Mouse (Mus musculus) CD8-positive naive resting alpha-beta T cell, adult 57 days (primary cell): ENCODE results near the gene Mup3. TPM values are rescaled to one million over a fixed set of nuclear protein-coding genes. Genes with fewer than 3 reads are reported as not detected.

Experiments used
- total RNA-seq: library from RNA; stranded (reverse); gene quantifications from one replicate; pipeline ENCODE4 v1.2.4, GENCODE M21; 2023

The Mup3 gene
- not detected for total RNA-seq

GRCm38 (mm10) chr4:62087241-62087640, at the start of gene Mup3:
Gene Mup3, minus strand, starts transcription at chr4:62087342.

GRCm38 (mm10) chr4:62054058-62054457, 33.1 kb downstream of the Mup3 start, which contains the start of gene Mup20:
Gene Mup20, minus strand, starts transcription at chr4:62054158.

Other genes starting within 250 kb of the Mup3 start
- gene Mup20, start 33.2 kb downstream of the Mup3 start, total RNA-seq: not detected
- gene Mup21, start 63.5 kb upstream of the Mup3 start, total RNA-seq: not detected
- gene Zfp37, start 143.7 kb upstream of the Mup3 start, total RNA-seq: not detected
- 3.6 TPM for gene Slc31a2, start 175.2 kb upstream of the Mup3 start, total RNA-seq